Mouse (Mus musculus): ENCODE results near the gene Atxn7l3.

Atxn7l3 gene

GRCm38 (mm10) chr11:102318576-102319409, 22.4 kb upstream of the Atxn7l3 start:
- DNase-seq (ENCODE audit: low read depth, low spot score): peak; percentile 55

DNA sequence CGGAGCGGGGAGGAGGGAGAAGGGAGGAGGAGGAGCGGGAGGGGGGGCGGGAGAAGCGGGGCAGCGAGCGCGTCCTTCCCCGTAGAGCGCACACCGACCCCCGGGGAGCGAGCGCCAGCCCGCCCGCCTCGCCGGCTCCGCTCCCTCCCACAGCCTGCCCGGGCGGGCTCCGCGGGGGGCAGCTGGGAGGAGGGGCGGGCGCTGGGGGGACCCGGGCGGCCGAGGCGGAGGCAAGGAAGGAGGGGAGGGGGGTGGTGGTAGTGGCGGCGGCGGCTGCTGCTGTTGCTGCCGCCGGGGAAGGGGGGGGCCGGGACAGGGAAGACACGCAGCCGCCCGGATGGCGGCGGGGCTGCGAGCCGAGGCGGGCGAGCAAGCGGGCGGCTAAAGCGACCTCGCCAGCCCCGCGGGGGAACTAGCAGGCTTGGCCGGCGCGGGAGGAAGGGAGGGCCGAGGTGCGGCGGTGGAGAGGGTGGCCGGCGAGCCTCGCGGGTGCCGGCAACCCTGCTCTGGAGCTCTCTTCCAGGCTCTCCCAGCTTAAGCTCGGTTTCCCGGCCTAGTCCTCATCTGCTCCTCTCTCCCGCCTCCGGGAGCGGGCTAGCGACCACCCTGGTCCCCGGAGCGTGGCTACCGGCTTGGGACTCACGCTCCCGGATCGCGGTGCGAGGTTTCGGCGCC, 21.6 kb upstream of the Atxn7l3 start:
- DNase-seq (ENCODE audit: low read depth, low spot score): peak; percentile 73

DNA sequence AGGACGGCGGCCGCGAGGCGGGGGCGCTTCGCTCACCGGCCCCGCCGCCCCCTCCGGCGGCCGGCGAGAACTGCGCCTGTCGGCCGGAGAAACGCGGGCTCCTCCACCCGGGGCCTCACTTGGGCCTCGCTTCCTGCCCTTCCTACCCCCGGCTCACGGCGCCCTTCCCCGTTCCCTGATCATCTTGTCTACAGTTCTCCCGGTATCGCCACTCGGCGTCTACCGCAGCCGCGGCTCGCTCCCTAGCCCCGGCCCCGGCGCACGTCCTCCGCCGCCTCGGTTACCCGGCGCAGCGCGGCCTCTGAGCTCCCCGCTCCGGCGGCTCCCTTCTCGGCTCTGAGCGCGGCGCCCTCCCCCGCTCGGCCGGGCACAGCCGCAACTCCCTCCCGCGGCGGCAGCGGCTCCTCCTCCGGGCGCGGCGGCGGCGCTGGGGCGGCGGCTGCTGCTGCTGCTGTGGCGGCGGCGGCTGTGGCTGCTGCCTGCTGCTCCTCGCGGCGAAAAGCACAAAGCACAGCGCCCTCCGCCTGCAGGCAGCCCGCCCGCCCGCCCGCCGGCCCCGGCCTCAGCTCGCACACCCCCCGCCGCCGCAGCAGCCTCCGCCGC, 21.0 kb upstream of the Atxn7l3 start:
- peak; percentile 71 for DNase-seq (ENCODE audit: low read depth, low spot score)

DNA sequence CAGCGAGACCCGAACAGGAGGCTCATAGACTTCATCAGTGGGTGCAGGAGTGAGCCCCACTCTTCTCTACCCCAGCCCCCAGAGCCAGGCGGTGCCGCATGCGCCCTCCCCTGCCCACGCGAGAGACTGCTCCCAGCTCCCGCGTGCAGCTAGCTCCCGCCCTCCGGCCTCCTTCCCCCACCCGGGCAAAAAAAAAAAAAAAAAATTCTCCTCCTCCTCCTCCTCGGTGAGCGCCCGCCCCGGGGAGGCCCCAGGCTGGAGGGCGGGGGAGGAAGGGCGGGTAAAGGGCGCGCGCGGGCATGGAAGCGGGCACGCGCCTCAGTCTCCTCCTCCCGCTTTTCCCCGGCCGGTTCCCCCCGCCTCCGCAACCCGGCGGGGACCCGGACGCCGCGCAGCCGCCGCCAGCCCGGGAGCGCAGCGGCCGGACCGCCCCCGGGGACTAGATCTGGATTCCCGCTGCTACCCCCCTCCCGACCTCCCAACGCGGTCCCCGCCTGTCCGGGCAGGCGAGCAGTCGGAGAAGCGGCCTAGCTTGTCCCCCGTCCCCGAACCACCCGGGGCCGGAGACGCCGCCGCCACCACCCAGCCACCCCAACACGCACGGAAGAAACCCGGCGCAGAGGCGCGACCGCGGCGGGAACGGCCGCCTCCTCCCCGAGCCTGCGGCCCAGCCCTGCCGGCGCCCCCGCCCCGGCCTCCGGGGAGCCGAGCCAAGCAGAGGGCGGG, 20.3 kb upstream of the Atxn7l3 start:
- peak; percentile 84 for DNase-seq (ENCODE audit: low read depth, low spot score)

DNA sequence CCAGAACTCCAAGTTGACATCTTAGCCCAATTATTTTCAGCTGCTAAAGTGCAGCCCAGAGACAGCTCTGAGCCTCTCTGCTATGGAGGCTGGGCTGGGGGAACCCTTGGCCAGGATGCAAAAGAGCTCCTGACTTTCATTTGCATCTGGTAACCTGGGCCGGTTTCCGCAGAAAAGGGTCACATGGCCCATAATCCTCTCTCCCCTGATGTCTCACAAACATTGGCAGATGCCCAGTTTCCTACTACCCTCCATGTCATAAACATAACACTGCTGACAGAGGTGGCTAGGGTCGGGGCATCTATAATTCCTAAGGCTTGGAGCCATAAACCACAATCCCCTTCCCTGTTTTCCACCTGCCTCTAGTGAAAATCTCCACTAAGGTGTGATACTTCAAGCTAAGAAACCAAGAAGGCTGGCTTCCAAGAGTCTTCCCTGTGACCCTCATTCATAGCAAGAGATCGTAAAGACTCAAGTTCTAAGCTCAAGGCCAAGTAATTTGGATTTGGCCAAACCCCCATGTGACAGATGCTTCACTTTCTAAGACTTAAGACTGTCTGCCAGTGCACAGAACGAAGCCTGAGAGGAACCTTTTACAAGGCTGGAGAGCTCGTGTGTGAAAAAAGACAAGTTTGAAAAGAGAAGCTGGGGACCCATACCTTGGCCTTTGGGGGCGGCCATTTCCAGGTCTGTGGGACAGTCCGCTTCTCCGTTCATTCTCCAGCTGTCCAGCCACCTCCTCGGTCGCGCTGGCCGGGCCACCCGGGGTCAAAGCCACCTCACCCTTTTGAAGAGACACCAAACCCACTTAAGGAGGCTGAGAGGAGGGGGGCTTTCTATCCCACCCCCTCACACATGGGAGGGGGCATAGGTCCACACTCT, 19.5 kb upstream of the Atxn7l3 start:
- no peak for DNase-seq (ENCODE audit: low read depth, low spot score)

DNA sequence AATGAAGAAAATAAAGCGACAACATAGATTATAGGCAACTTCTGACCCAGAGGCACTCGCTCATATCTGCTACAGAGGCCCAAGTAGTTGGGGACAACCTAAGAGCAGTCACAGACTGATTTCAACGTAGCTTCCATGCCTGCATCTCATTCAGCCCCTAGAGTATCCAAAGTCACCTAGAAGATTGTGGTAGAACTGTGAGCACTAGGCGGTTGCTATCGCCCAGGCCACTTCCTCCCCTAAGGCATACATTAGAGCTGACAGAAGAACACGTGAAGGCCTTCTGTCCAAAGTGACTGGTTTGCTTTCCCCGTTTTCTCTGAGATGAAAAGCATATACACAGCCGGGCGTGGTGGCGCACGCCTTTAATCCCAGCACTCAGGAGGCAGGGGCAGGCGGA, 17.9 kb upstream of the Atxn7l3 start:
- no peak for DNase-seq (ENCODE audit: low read depth, low spot score)

DNA sequence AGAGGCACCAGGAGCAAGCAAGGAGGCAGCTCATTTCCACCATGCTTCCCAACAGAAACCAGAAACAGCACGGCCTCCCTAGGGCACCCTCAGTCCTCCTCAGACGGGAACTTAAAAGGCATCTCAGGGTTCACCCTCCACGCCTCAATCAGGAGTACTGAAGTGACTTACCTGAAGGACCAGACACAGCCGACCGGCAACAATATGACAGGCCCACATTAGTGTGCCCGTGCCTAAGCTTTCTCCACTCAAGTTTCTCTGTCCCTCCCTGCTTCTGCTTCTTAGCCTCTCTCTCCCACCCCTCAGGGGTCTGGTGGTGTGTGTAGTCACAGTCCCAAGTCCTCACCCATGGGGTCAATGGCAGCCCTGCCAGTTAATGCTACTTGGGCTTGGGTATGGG, 16.2 kb upstream of the Atxn7l3 start:
- no peak for DNase-seq (ENCODE audit: low read depth, low spot score)

- no peak for DNase-seq (ENCODE audit: low read depth, low spot score)
Measured at GRCm38 (mm10) chr11:102311966-102312365, 15.5 kb upstream of the Atxn7l3 start.

DNA sequence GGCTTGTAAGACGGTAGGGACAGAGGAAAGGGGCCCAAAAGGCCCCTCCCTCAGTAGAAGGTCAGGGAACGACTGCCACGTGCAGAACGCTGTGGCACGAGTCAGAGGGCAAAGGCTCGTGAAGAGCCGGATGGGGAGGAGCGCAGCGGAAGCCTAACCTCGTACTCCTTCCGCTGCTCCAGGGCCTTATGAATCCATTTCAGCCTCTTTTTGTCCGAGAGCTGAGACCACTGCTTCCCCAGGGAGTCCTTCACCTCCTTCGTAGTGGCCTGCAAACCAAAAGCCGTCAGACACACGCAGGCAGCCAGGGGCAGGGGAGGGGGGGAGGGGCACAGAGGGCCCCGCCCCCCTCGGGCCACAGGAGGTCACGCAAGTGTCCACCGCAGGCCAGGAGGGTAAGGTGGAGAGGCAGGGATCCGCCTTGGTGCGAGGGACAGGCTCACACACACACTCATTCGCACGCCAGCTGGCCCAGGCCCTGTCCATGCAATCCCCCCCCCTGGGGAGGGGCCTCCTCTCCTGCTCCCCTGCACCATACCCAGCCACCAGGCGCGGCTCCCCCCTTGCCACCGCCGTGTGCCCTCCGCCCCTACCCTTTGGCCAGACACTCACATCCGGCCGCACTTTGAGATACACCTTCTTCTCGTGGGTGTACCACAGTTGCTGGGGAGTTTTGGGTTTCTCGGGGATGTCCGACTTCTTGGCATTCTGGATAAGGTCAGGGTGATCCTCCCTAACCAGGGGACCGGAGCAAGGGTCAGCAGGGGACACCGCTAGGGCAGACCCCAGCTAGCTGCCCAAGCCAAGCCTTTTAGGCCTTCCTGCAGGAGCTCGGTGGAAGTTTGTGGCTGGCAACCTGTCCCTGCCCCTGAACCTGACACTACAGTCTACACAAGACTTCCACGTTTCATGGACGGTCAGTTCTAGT, 14.6 kb upstream of the Atxn7l3 start:
- DNase-seq (ENCODE audit: low read depth, low spot score): no peak

DNA sequence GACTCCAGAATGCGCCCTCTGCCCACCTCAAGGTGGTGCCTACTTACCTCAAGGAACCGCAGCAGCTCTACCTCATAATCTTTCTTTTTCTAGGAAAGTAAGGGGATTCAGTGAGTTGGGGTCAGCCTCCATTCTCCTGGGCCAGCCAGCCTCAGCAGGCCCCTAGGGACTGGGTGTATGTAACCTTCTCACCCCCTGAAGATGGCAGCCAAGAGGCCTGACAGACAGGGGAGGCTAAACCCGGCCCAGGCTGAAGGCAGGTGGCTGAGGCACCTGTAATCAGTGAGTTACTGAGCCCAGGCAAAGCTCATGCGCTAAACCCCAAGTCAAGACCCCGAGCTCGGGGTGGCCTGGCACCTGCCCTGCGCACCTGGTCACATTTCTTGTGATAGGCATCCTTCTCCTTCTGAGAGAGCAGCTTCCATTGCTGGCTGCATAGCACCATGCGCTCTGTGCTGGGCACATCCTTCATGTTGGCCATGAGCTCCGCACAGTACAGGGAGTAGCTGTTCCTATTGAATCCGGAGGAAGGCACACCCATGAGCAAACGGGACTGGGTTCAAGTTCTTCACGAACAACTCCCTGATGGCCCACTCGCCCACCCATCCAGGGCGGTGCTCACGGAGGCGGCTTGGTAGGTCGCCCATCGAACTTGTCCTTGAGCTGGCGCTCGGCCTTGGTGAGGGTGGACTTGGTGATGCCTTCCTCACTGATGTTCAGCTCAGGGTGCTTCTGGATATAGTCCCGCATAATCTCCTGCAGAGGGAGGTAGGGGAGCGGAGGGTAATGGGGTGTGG, 13.6 kb upstream of the Atxn7l3 start:
- DNase-seq (ENCODE audit: low read depth, low spot score): no peak

DNA sequence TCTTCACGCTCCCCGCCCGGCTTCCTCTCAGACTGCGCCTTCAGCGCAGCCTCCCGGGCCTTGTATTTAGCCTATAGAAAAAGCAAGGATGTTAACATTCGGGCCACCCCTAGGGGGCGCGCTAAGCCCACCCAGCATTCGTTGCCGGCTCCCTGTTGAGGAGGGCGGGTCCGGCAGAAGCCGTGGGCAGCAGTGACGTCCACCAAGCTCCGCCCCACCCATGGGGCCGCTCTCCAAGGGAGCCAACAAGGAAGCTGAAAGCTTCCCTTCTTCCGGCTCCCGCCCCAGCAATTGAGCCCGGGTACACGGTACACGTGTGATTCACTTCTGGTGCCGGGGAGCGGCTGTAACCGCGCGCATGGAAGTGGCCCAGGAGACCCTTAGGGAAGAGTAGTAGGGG, 12.5 kb upstream of the Atxn7l3 start:
- DNase-seq (ENCODE audit: low read depth, low spot score): peak; percentile 97

GRCm38 (mm10) chr11:102308104-102308503, 11.7 kb upstream of the Atxn7l3 start:
- no peak for DNase-seq (ENCODE audit: low read depth, low spot score)

GRCm38 (mm10) chr11:102305359-102305758, 8.9 kb upstream of the Atxn7l3 start:
- DNase-seq (ENCODE audit: low read depth, low spot score): no peak

DNA sequence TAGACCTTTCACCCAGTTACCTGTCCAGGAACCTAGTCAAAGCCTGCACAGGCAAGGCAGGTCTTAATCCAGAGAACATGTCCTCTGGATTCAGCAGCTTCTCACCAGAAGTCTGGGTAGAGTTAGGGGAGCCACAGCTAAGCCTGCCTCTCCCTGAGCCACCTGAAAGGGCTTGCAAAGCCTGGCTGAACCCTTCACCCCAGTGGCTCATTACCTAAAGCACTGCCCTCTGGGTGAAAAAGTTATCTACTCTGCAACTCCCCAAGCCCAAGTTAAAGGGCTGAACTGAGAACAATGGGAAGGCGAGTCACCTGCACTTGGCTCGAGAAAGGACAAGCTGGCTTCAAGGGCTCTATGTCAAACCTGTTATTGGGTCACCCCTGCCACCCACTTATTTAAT, 7.7 kb upstream of the Atxn7l3 start:
- no peak for DNase-seq (ENCODE audit: low read depth, low spot score)

- peak; percentile 83 for DNase-seq (ENCODE audit: low read depth, low spot score)
Measured at GRCm38 (mm10) chr11:102299839-102300238, 3.4 kb upstream of the Atxn7l3 start.

DNA sequence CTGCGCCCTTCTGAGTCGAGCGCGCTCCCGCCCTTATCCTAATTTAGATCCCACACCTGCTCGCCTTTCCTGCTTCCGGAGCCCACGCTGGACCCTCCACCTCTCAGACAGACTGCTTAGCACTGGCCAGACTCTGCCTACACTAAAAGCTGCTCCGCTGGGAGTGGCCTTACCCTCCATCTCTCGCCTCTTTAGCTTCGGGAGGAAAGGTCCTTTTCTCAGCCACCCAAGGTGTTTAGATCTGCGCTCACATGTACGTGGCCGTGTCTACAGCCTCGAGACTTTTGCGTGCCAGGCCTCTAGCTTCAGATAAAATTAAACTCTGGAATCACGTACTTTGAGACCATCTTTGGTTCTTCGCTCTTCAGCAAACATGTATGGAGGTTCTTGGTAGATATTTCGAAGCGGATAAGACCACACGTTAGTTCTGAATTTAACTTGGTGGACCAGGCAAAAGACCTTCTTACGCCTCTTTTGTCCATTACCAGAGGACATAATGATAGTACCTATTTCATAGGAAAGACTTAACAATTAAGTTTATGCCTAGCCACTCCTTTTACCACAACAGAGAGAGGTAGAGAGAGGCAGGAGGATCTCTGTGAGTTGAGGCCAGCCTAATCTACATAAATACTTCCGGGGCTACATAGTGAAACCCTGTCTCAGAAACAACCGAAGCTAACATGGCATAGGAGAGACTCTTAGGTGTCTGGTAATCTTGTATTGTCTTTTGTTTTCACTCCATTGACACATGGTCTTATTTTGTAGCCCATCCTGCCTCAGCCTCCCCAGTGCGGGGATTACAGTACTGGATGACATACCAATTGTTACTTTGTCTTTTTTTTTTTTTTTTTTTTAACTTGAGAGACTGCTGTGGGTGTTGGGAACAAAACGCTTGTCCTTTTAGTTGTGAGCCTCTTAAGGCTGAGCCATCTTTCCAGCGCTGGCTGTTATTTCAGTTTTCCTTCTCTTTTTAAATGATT, 1.4 kb upstream of the Atxn7l3 start:
- DNase-seq (ENCODE audit: low read depth, low spot score): peak; percentile 25

DNA sequence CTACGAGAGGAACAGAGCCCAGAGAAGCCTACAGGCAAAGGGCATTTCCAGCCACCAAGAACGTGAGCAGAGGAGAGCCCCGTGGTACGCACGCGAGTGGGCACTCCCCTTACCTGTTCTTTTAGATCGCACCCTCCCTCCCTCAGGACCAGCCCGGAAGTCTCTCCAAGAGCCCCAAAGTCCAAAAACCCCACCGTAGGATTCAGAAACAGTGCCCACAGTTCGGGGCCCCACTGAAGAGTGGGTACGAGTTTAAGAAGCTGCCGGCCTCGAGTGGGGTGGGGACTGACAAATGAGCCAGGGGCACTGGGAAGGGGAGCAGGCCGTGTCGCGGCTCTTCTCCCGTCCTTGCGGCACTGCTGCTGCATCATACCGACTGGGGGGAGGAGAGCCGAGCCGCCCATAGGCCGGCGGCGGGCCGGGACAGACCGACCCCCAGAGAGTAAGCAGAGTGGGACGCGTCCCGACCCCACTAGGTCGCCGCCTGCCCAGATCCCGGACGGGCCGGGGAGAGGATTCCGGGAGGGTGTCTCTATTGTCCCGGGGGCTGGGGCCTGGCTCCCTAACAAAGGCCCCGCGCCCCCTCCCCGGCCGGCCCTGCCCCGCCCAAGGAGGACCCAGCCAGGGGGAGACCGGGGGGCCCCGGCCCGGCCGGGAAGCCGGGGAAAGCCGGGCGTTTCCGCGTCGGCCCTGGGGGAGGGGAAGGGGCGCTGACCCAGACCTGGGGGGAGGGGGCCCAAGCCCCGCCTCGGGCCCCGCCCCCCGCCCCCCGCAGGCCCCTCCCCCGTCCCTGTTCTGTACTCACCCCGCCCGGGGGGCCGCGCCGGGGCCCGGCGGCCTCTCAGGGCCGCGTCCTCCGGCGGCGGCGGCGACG, 596 bp downstream of the Atxn7l3 start:
- peak; percentile 66 for DNase-seq (ENCODE audit: low read depth, low spot score)

Data from mesoderm, embryonic 11.5 days (tissue).